Mouse (Mus musculus) midbrain, embryonic 13.5 days (tissue): Measurements from ENCODE around the gene Srsf4. TPM values are rescaled to one million over a fixed set of nuclear protein-coding genes. Genes with fewer than 3 reads are reported as not detected.

Experiments used
- ATAC-seq: fragments of 200-750 bp; cut with Nextera tagmentation; 2 replicates; pipeline ENCODE4 v1.8.0; 2017; ENCODE audit warnings: mild to moderate bottlenecking, moderate TSS enrichment, moderate library complexity
- H3K27ac ChIP-seq: fragments of 300-500 bp; sonication (generic); 2 replicates; pipeline ENCODE4 v1.5.1; 2015; ENCODE audit warnings: inconsistent platforms, mild to moderate bottlenecking, moderate library complexity
- H3K27me3 ChIP-seq: fragments of 300-500 bp; sonication (generic); 2 replicates; pipeline ENCODE4 v1.6.1; 2015; ENCODE audit warnings: mild to moderate bottlenecking, inconsistent platforms
- H3K36me3 ChIP-seq: fragments of 300-500 bp; sonication (generic); 2 replicates; pipeline ENCODE4 v1.6.1; 2015; ENCODE audit warnings: mild to moderate bottlenecking, inconsistent platforms
- H3K4me1 ChIP-seq: fragments of 300-500 bp; sonication (generic); replicated peaks from 2 replicates; pipeline ENCODE4 v1.6.1; 2015; ENCODE audit warnings: inconsistent platforms
- H3K4me2 ChIP-seq: fragments of 300-500 bp; sonication (generic); replicated peaks from 2 replicates; pipeline ENCODE4 v1.6.1; 2015; ENCODE audit warnings: moderate library complexity, mild to moderate bottlenecking, inconsistent platforms
- H3K4me3 ChIP-seq: fragments of 300-500 bp; sonication (generic); replicated peaks from 2 replicates; pipeline ENCODE4 v1.5.1; 2015; ENCODE audit warnings: mild to moderate bottlenecking, inconsistent platforms
- H3K9ac ChIP-seq: fragments of 300-500 bp; sonication (generic); replicated peaks from 2 replicates; pipeline ENCODE4 v1.6.1; 2015; ENCODE audit warnings: mild to moderate bottlenecking, inconsistent platforms
- H3K9me3 ChIP-seq: fragments of 300-500 bp; sonication (generic); 2 replicates; pipeline ENCODE4 v1.6.1; 2016; ENCODE audit warnings: mild to moderate bottlenecking, inconsistent platforms
- WGBS: fragments of 180-500 bp; shearing (Covaris S2); methylation state at CpG from one replicate; pipeline ENCODE4 v1.1.7; 2015; 5-methylcytosine and 5-hydroxymethylcytosine counted together
- polyA plus RNA-seq: library from polyadenylated mRNA; unstranded; fragments of >200 nt; fragmentation: Nextera tagmentation; extraction: Ambion mirVana; gene quantifications from 2 replicates; pipeline ENCODE4 v1.2.1, GENCODE M21; 2015

Gene Srsf4
- polyA plus RNA-seq, 1 experiment from 2014 or later: 140 TPM

- Histone ChIP-seq H3K27me3 (no peaks in the 10 kb centered on the region), H3K9ac (peak overlapping the region; percentile 7; the same call in 1 of the 2 replicates), H3K36me3 (no peaks in the 10 kb centered on the region), H3K4me1 (peaks cover 71% of the 10 kb centered on the region), H3K9me3 (no peaks in the 10 kb centered on the region), H3K4me2 (peak overlapping the region; percentile 97), H3K27ac (peak overlapping the region; percentile 26; the same call in 1 of the 2 replicates), H3K4me3 (0 out of 2 replicates have a peak overlapping the region, but pooled peaks have one; percentile 15)
- 68% methylated on average over 2 of the region's 2 CpGs for WGBS
- ATAC-seq: no peak
Observed at GRCm38 (mm10) chr4:131876836-131877235, 3.4 kb downstream of the Srsf4 start.

GRCm38 (mm10) chr4:131879692-131880091, 6.3 kb downstream of the Srsf4 start:
- WGBS: 80% methylated on average over 1 of the region's 1 CpGs
- Histone ChIP-seq H3K27me3 (no peaks in the 10 kb centered on the region), H3K4me1 (peaks cover 85% of the 10 kb centered on the region), H3K9ac (no peak overlapping the region), H3K36me3 (no peaks in the 10 kb centered on the region), H3K4me2 (no peak overlapping the region), H3K4me3 (no peak overlapping the region), H3K9me3 (no peaks in the 10 kb centered on the region), H3K27ac (no peak overlapping the region)
- ATAC-seq: no peak

- Histone ChIP-seq H3K27me3 (no peaks in the 10 kb centered on the region), H3K4me2 (no peak overlapping the region), H3K27ac (no peak overlapping the region), H3K36me3 (peaks cover 11% of the 10 kb centered on the region), H3K4me3 (no peak overlapping the region), H3K9ac (no peak overlapping the region), H3K4me1 (peaks cover 74% of the 10 kb centered on the region), H3K9me3 (no peaks in the 10 kb centered on the region)
- WGBS: 86% methylated on average over 7 of the region's 7 CpGs
- no peak for ATAC-seq
Observed at GRCm38 (mm10) chr4:131881306-131881705, 7.9 kb downstream of the Srsf4 start.

- H3K9ac ChIP-seq: no peak overlapping the region
- 78% methylated on average over 6 of the region's 6 CpGs for WGBS
- ATAC-seq: no peak
- H3K36me3 ChIP-seq: peaks cover 13% of the 10 kb centered on the region
- H3K4me1 ChIP-seq: peaks cover 55% of the 10 kb centered on the region
- H3K9me3 ChIP-seq: no peaks in the 10 kb centered on the region
- H3K27me3 ChIP-seq: no peaks in the 10 kb centered on the region
- H3K4me3 ChIP-seq: no peak overlapping the region
- H3K4me2 ChIP-seq: no peak overlapping the region
- H3K27ac ChIP-seq: no peak overlapping the region; the same call in 1 of the 2 replicates
Observed at GRCm38 (mm10) chr4:131883571-131883970, 10.2 kb downstream of the Srsf4 start.

- WGBS: 85% methylated on average over 6 of the region's 6 CpGs
- H3K9ac ChIP-seq: no peak overlapping the region
- ATAC-seq: no peak
- no peak overlapping the region for H3K4me3 ChIP-seq
- H3K4me1 ChIP-seq: peaks cover 42% of the 10 kb centered on the region
- no peaks in the 10 kb centered on the region for H3K9me3 ChIP-seq
- no peak overlapping the region for H3K4me2 ChIP-seq
- H3K27me3 ChIP-seq: no peaks in the 10 kb centered on the region
- peaks cover 13% of the 10 kb centered on the region for H3K36me3 ChIP-seq
- H3K27ac ChIP-seq: no peak overlapping the region
Observed at GRCm38 (mm10) chr4:131885376-131885775, 12.0 kb downstream of the Srsf4 start.

GRCm38 (mm10) chr4:131888564-131888963, 15.1 kb downstream of the Srsf4 start:
- Histone ChIP-seq H3K4me1 (peaks cover 16% of the 10 kb centered on the region), H3K9ac (no peak overlapping the region), H3K27ac (no peak overlapping the region), H3K27me3 (no peaks in the 10 kb centered on the region), H3K36me3 (peaks cover 34% of the 10 kb centered on the region), H3K4me2 (no peak overlapping the region), H3K4me3 (no peak overlapping the region), H3K9me3 (no peaks in the 10 kb centered on the region)
- no peak for ATAC-seq
- 86% methylated on average over 1 of the region's 1 CpGs for WGBS

- 92% methylated on average over 3 of the region's 3 CpGs for WGBS
- Histone ChIP-seq H3K4me2 (no peak overlapping the region), H3K27ac (no peak overlapping the region), H3K27me3 (no peaks in the 10 kb centered on the region), H3K9me3 (no peaks in the 10 kb centered on the region), H3K9ac (no peak overlapping the region), H3K4me3 (no peak overlapping the region), H3K36me3 (peaks cover 44% of the 10 kb centered on the region), H3K4me1 (no peaks in the 10 kb centered on the region)
- ATAC-seq: no peak
Observed at GRCm38 (mm10) chr4:131890692-131891091, 17.3 kb downstream of the Srsf4 start.

GRCm38 (mm10) chr4:131897109-131897508, 23.7 kb downstream of the Srsf4 start:
- H3K36me3 ChIP-seq: peaks cover 82% of the 10 kb centered on the region
- WGBS: 99% methylated on average over 5 of the region's 5 CpGs
- H3K27me3 ChIP-seq: no peaks in the 10 kb centered on the region
- H3K4me1 ChIP-seq: no peaks in the 10 kb centered on the region
- H3K27ac ChIP-seq: no peak overlapping the region
- no peak overlapping the region for H3K4me2 ChIP-seq
- H3K9me3 ChIP-seq: no peaks in the 10 kb centered on the region
- H3K4me3 ChIP-seq: no peak overlapping the region
- no peak overlapping the region for H3K9ac ChIP-seq
- ATAC-seq: no peak

GRCm38 (mm10) chr4:131897787-131898186, 24.4 kb downstream of the Srsf4 start:
- WGBS: 96% methylated on average over 8 of the region's 8 CpGs
- no peak for ATAC-seq
- no peak overlapping the region for H3K4me3 ChIP-seq

GRCm38 (mm10) chr4:131898503-131899179, 25.2 kb downstream of the Srsf4 start:
- H3K36me3 ChIP-seq: peaks cover 73% of the 10 kb centered on the region
- ATAC-seq: no peak
- H3K27ac ChIP-seq: no peak overlapping the region
- H3K4me1 ChIP-seq: no peaks in the 10 kb centered on the region
- no peaks in the 10 kb centered on the region for H3K27me3 ChIP-seq
- WGBS: 85% methylated on average over 12 of the region's 12 CpGs
- H3K4me3 ChIP-seq: no peak overlapping the region
- H3K9me3 ChIP-seq: no peaks in the 10 kb centered on the region
- no peak overlapping the region for H3K9ac ChIP-seq
- no peak overlapping the region for H3K4me2 ChIP-seq

More at GRCm38 (mm10) chr4:131897787-131898186, 24.4 kb downstream of the Srsf4 start:
- H3K36me3 ChIP-seq: peaks cover 81% of the 10 kb centered on the region
- H3K4me2 ChIP-seq: no peak overlapping the region
- no peaks in the 10 kb centered on the region for H3K9me3 ChIP-seq
- H3K27me3 ChIP-seq: no peaks in the 10 kb centered on the region
- H3K9ac ChIP-seq: no peak overlapping the region
- H3K27ac ChIP-seq: no peak overlapping the region
- no peaks in the 10 kb centered on the region for H3K4me1 ChIP-seq

GRCm38 (mm10) chr4:131899180-131899554, 25.8 kb downstream of the Srsf4 start:
- Histone ChIP-seq H3K9me3 (no peaks in the 10 kb centered on the region), H3K4me2 (no peak overlapping the region), H3K27me3 (no peaks in the 10 kb centered on the region), H3K9ac (no peak overlapping the region), H3K4me1 (no peaks in the 10 kb centered on the region), H3K27ac (no peak overlapping the region), H3K36me3 (peaks cover 69% of the 10 kb centered on the region), H3K4me3 (no peak overlapping the region)
- ATAC-seq: no peak
- WGBS: 94% methylated on average over 6 of the region's 6 CpGs

GRCm38 (mm10) chr4:131901090-131901489, 27.7 kb downstream of the Srsf4 start:
- ATAC-seq: no peak
- WGBS: 92% methylated on average over 15 of the region's 15 CpGs
- H3K4me1 ChIP-seq: no peaks in the 10 kb centered on the region
- no peak overlapping the region for H3K4me3 ChIP-seq
- H3K9ac ChIP-seq: no peak overlapping the region
- no peak overlapping the region for H3K27ac ChIP-seq
- no peaks in the 10 kb centered on the region for H3K27me3 ChIP-seq
- no peak overlapping the region for H3K4me2 ChIP-seq
- no peaks in the 10 kb centered on the region for H3K9me3 ChIP-seq
- H3K36me3 ChIP-seq: peaks cover 74% of the 10 kb centered on the region

- H3K4me3 ChIP-seq: no peak overlapping the region
- H3K9me3 ChIP-seq: no peaks in the 10 kb centered on the region
- no peak overlapping the region for H3K9ac ChIP-seq
- peak; percentile 43; the same call in 1 of the 2 replicates for ATAC-seq
- WGBS: 56% methylated on average over 8 of the region's 8 CpGs
- H3K4me1 ChIP-seq: peaks cover under 1% of the 10 kb centered on the region; the same call in 1 of the 2 replicates
- peaks cover 49% of the 10 kb centered on the region for H3K36me3 ChIP-seq
- no peak overlapping the region for H3K27ac ChIP-seq
- no peaks in the 10 kb centered on the region for H3K27me3 ChIP-seq
- H3K4me2 ChIP-seq: no peak overlapping the region
Observed at GRCm38 (mm10) chr4:131904478-131904877, 31.1 kb downstream of the Srsf4 start.
